Mouse (Mus musculus): ENCODE measurements around the gene Dop1b. TPM values are rescaled to one million over a fixed set of nuclear protein-coding genes. Genes with fewer than 3 reads are reported as not detected.
A peak's percentile ranks its signal among the peaks of the same experiment; 100 is the strongest.

The Dop1b gene
- total RNA-seq, 2 experiments from 2014 or later = 21.2 to 27.4 TPM

GRCm38 (mm10) chr16:93830071-93830470, 118.4 kb downstream of the Dop1b start:
- DNase-seq = no peak

- DNase-seq = no peak
These were observed 119.2 kb downstream of the Dop1b start for GRCm38 (mm10) chr16:93830916-93831315.

GRCm38 (mm10) chr16:93831627-93832395, 120.1 kb downstream of the Dop1b start, which contains the start of gene Morc3:
TSS of gene Morc3 (plus strand) at chr16:93832121.
- peak; percentile 100 for DNase-seq

GRCm38 (mm10) chr16:93832451-93833276, 121.0 kb downstream of the Dop1b start:
- DNase-seq = peak; percentile 60

- DNase-seq = peak; percentile 26
These were observed 121.8 kb downstream of the Dop1b start for GRCm38 (mm10) chr16:93833551-93833950.

GRCm38 (mm10) chr16:93834076-93834475, 122.4 kb downstream of the Dop1b start:
- no peak for DNase-seq

GRCm38 (mm10) chr16:93839049-93839448, 127.3 kb downstream of the Dop1b start:
- no peak for DNase-seq

GRCm38 (mm10) chr16:93850527-93850926, 138.8 kb downstream of the Dop1b start:
- DNase-seq = no peak

- DNase-seq = peak; percentile 21
These were observed 148.3 kb downstream of the Dop1b start for GRCm38 (mm10) chr16:93859967-93860366.

Other genes with a start within 250 kb of the Dop1b start
- gene Setd4, start 107.8 kb upstream of the Dop1b start, total RNA-seq (2021) = 1 to 10 TPM; 8.6 to 8.8 TPM
- 100 to 1,000 TPM; 126 to 131 TPM for gene Cbr1, start 106.1 kb upstream of the Dop1b start, total RNA-seq (2021)
- 1 to 10 TPM; 7.5 TPM for gene Gm5678, start 83.8 kb upstream of the Dop1b start, total RNA-seq (2021)
- 1 to 10 TPM; 8.7 to 8.8 TPM for gene Cbr3, start 28.7 kb upstream of the Dop1b start, total RNA-seq (2021)
- gene Morc3, start 120.2 kb downstream of the Dop1b start, total RNA-seq (2021) = 10 to 100 TPM; 30.1 to 45.4 TPM
- 10 to 100 TPM; 10.1 to 14.5 TPM for gene Chaf1b, start 172.0 kb downstream of the Dop1b start, total RNA-seq (2021)

All from adrenal gland, postnatal 10 days (tissue).